Mouse (Mus musculus): Measurements from ENCODE around the gene Hist1h2af. TPM values are rescaled to one million over a fixed set of nuclear protein-coding genes. Genes with fewer than 3 reads are reported as not detected.

Hist1h2af gene
- polyA plus RNA-seq, 1 experiment from 2014 or later, result 13.6 TPM

- no peak overlapping the region for H3K9ac ChIP-seq
- WGBS (ENCODE audit: insufficient replicate concordance), result under 1% methylated on average over 17 of the region's 17 CpGs
- DNase-seq (peak; percentile 88), ATAC-seq (ENCODE audit: low read depth) (peak; percentile 79)
- H3K9me3 ChIP-seq (replicated peaks), result no peaks in the 10 kb centered on the region
- peak overlapping the region; percentile 58 for H3K4me3 ChIP-seq (replicated peaks)
- no peak overlapping the region for H3K27ac ChIP-seq
- peak overlapping the region; percentile 76 for H3K4me2 ChIP-seq
- no peaks in the 10 kb centered on the region for H3K27me3 ChIP-seq
- no peaks in the 10 kb centered on the region for H3K36me3 ChIP-seq
- peaks cover 69% of the 10 kb centered on the region for H3K4me1 ChIP-seq (replicated peaks)
These were observed 33.1 kb upstream of the Hist1h2af start for GRCm38 (mm10) chr13:23500424-23501200.

GRCm38 (mm10) chr13:23501511-23501910, 32.2 kb upstream of the Hist1h2af start:
- Histone ChIP-seq H3K4me2 (peak overlapping the region; percentile 76), H3K4me1 (replicated peaks) (peaks cover 76% of the 10 kb centered on the region), H3K27ac (no peak overlapping the region), H3K4me3 (replicated peaks) (peak overlapping the region; percentile 51), H3K9ac (peak overlapping the region; percentile 59), H3K36me3 (no peaks in the 10 kb centered on the region), H3K9me3 (replicated peaks) (no peaks in the 10 kb centered on the region), H3K27me3 (no peaks in the 10 kb centered on the region)
- 21% methylated on average over 5 of the region's 5 CpGs for whole genome bisulfite sequencing (ENCODE audit: insufficient replicate concordance)
- DNase-seq (no peak), ATAC-seq (ENCODE audit: low read depth) (no peak)

- Histone ChIP-seq H3K4me2 (peak overlapping the region; percentile 76), H3K9ac (peak overlapping the region; percentile 59), H3K27me3 (no peaks in the 10 kb centered on the region), H3K9me3 (replicated peaks) (no peaks in the 10 kb centered on the region), H3K27ac (0 out of 2 replicates have a peak overlapping the region, but pooled peaks have one; percentile 51), H3K36me3 (no peaks in the 10 kb centered on the region), H3K4me1 (replicated peaks) (peaks cover 78% of the 10 kb centered on the region), H3K4me3 (replicated peaks) (peak overlapping the region; percentile 51)
- ATAC-seq (ENCODE audit: low read depth) (no peak), DNase-seq (no peak)
- WGBS (ENCODE audit: insufficient replicate concordance), result 19% methylated on average over 9 of the region's 9 CpGs
These were observed 31.6 kb upstream of the Hist1h2af start for GRCm38 (mm10) chr13:23502031-23502567.

GRCm38 (mm10) chr13:23502916-23503315, 30.8 kb upstream of the Hist1h2af start:
- no peak for ATAC-seq (ENCODE audit: low read depth)
- Histone ChIP-seq H3K36me3 (no peaks in the 10 kb centered on the region), H3K27ac (no peak overlapping the region), H3K9ac (no peak overlapping the region), H3K4me3 (replicated peaks) (no peak overlapping the region), H3K4me1 (replicated peaks) (peaks cover 76% of the 10 kb centered on the region), H3K4me2 (no peak overlapping the region), H3K27me3 (no peaks in the 10 kb centered on the region), H3K9me3 (replicated peaks) (no peaks in the 10 kb centered on the region)
- 64% methylated on average over 4 of the region's 4 CpGs for WGBS (ENCODE audit: insufficient replicate concordance)
- no peak for DNase-seq

GRCm38 (mm10) chr13:23503797-23504196, 29.9 kb upstream of the Hist1h2af start:
- 1% methylated on average over 9 of the region's 9 CpGs for WGBS (ENCODE audit: insufficient replicate concordance)
- peak; percentile 74 for DNase-seq
- H3K4me2 ChIP-seq, result peak overlapping the region; percentile 52

GRCm38 (mm10) chr13:23505662-23506345, 27.9 kb upstream of the Hist1h2af start:
- DNase-seq (no peak), ATAC-seq (ENCODE audit: low read depth) (peak; percentile 50)
- Histone ChIP-seq H3K4me1 (replicated peaks) (peaks cover 66% of the 10 kb centered on the region), H3K9ac (peak overlapping the region; percentile 77), H3K4me3 (replicated peaks) (peak overlapping the region; percentile 59), H3K36me3 (no peaks in the 10 kb centered on the region), H3K9me3 (replicated peaks) (no peaks in the 10 kb centered on the region), H3K4me2 (peak overlapping the region; percentile 81), H3K27me3 (no peaks in the 10 kb centered on the region), H3K27ac (peak overlapping the region; percentile 76)
- WGBS (ENCODE audit: insufficient replicate concordance), result 2% methylated on average over 14 of the region's 14 CpGs

More at GRCm38 (mm10) chr13:23503797-23504196, 29.9 kb upstream of the Hist1h2af start:
- Histone ChIP-seq H3K36me3 (no peaks in the 10 kb centered on the region), H3K9me3 (replicated peaks) (no peaks in the 10 kb centered on the region), H3K9ac (peak overlapping the region; percentile 22; the same call in 1 of the 2 replicates), H3K27ac (no peak overlapping the region), H3K4me1 (replicated peaks) (peaks cover 73% of the 10 kb centered on the region), H3K4me3 (replicated peaks) (peak overlapping the region; percentile 28; the same call in 1 of the 2 replicates), H3K27me3 (no peaks in the 10 kb centered on the region)
- no peak for ATAC-seq (ENCODE audit: low read depth)

- 1% methylated on average over 13 of the region's 13 CpGs for WGBS (ENCODE audit: insufficient replicate concordance)
- Histone ChIP-seq H3K9me3 (replicated peaks) (no peaks in the 10 kb centered on the region), H3K4me1 (replicated peaks) (peaks cover 66% of the 10 kb centered on the region), H3K4me2 (peak overlapping the region; percentile 81), H3K27me3 (no peaks in the 10 kb centered on the region), H3K4me3 (replicated peaks) (peak overlapping the region; percentile 59), H3K36me3 (no peaks in the 10 kb centered on the region), H3K27ac (peak overlapping the region; percentile 68), H3K9ac (peak overlapping the region; percentile 77)
- ATAC-seq (ENCODE audit: low read depth) (peak; percentile 57), DNase-seq (peak; percentile 69)
These were observed 27.4 kb upstream of the Hist1h2af start for GRCm38 (mm10) chr13:23506351-23506750.

GRCm38 (mm10) chr13:23506819-23507515, 26.7 kb upstream of the Hist1h2af start:
- ATAC-seq (ENCODE audit: low read depth), result peak; percentile 58
- peak overlapping the region; percentile 59 for H3K4me3 ChIP-seq (replicated peaks)
- H3K36me3 ChIP-seq, result no peaks in the 10 kb centered on the region
- peak overlapping the region; percentile 33 for H3K9ac ChIP-seq
- WGBS (ENCODE audit: insufficient replicate concordance), result 7% methylated on average over 14 of the region's 14 CpGs
- H3K27me3 ChIP-seq, result no peaks in the 10 kb centered on the region
- peak overlapping the region; percentile 68 for H3K27ac ChIP-seq
- peak overlapping the region; percentile 81 for H3K4me2 ChIP-seq
- peaks cover 66% of the 10 kb centered on the region for H3K4me1 ChIP-seq (replicated peaks)
- peak; percentile 71 for DNase-seq
- no peaks in the 10 kb centered on the region for H3K9me3 ChIP-seq (replicated peaks)

GRCm38 (mm10) chr13:23510127-23510526, 23.6 kb upstream of the Hist1h2af start:
- DNase-seq, result no peak
- no peaks in the 10 kb centered on the region for H3K36me3 ChIP-seq
- H3K4me3 ChIP-seq (replicated peaks), result no peak overlapping the region
- H3K27ac ChIP-seq, result no peak overlapping the region
- no peaks in the 10 kb centered on the region for H3K27me3 ChIP-seq
- WGBS (ENCODE audit: insufficient replicate concordance), result 32% methylated on average over 1 of the region's 1 CpGs
- no peaks in the 10 kb centered on the region for H3K9me3 ChIP-seq (replicated peaks)
- H3K4me1 ChIP-seq (replicated peaks), result peaks cover 47% of the 10 kb centered on the region
- H3K9ac ChIP-seq, result no peak overlapping the region
- no peak overlapping the region for H3K4me2 ChIP-seq
- ATAC-seq (ENCODE audit: low read depth), result no peak

- no peak for ATAC-seq (ENCODE audit: low read depth)
- WGBS (ENCODE audit: insufficient replicate concordance), result 79% methylated on average over 1 of the region's 1 CpGs
These were observed 20.2 kb upstream of the Hist1h2af start for GRCm38 (mm10) chr13:23513517-23513916.

GRCm38 (mm10) chr13:23515281-23515680, 18.4 kb upstream of the Hist1h2af start:
- ATAC-seq (ENCODE audit: low read depth), result no peak
- Histone ChIP-seq H3K4me1 (replicated peaks) (peaks cover 36% of the 10 kb centered on the region), H3K4me2 (0 out of 2 replicates have a peak overlapping the region, but pooled peaks have one; percentile 88), H3K9ac (no peak overlapping the region), H3K27ac (no peak overlapping the region), H3K4me3 (replicated peaks) (no peak overlapping the region), H3K9me3 (replicated peaks) (no peaks in the 10 kb centered on the region), H3K36me3 (no peaks in the 10 kb centered on the region), H3K27me3 (no peaks in the 10 kb centered on the region)
- DNase-seq, result no peak
- WGBS (ENCODE audit: insufficient replicate concordance), result 64% methylated on average over 5 of the region's 5 CpGs

More at GRCm38 (mm10) chr13:23513517-23513916, 20.2 kb upstream of the Hist1h2af start:
- no peaks in the 10 kb centered on the region for H3K9me3 ChIP-seq (replicated peaks)
- H3K4me2 ChIP-seq, result no peak overlapping the region
- no peak overlapping the region for H3K4me3 ChIP-seq (replicated peaks)
- H3K36me3 ChIP-seq, result no peaks in the 10 kb centered on the region
- H3K4me1 ChIP-seq (replicated peaks), result peaks cover 29% of the 10 kb centered on the region
- H3K27ac ChIP-seq, result no peak overlapping the region
- H3K9ac ChIP-seq, result no peak overlapping the region
- no peaks in the 10 kb centered on the region for H3K27me3 ChIP-seq
- DNase-seq, result no peak
